Mouse (Mus musculus) embryonic facial prominence, embryonic 10.5 days (tissue): Measurements from ENCODE around the gene Dyrk1a. TPM values are rescaled to one million over a fixed set of nuclear protein-coding genes. Genes with fewer than 3 reads are reported as not detected.

Experiments used
- DNase-seq: peaks from one replicate; pipeline ENCODE4 v3.0.0-alpha.2; 2017; ENCODE audit warnings: low spot score
- H3K27ac ChIP-seq: fragments of 300-500 bp; sonication (generic); replicated peaks from 2 replicates; pipeline ENCODE4 v1.5.1; 2016; ENCODE audit warnings: mild to moderate bottlenecking
- H3K27me3 ChIP-seq: fragments of 300-500 bp; sonication (generic); replicated peaks from 2 replicates; pipeline ENCODE4 v1.6.1; 2016; ENCODE audit warnings: low read depth, mild to moderate bottlenecking; ENCODE audit not compliant: poor library complexity, severe bottlenecking
- H3K36me3 ChIP-seq: fragments of 300-500 bp; sonication (generic); replicated peaks from 2 replicates; pipeline ENCODE4 v1.6.1; 2016; ENCODE audit warnings: mild to moderate bottlenecking, moderate library complexity
- H3K4me1 ChIP-seq: fragments of 300-500 bp; sonication (generic); 2 replicates; pipeline ENCODE4 v1.6.1; 2016
- H3K4me3 ChIP-seq: fragments of 300-500 bp; sonication (generic); 2 replicates; pipeline ENCODE4 v1.5.1; 2016; ENCODE audit warnings: mild to moderate bottlenecking, moderate library complexity
- H3K9me3 ChIP-seq: fragments of 300-500 bp; sonication (generic); 2 replicates; pipeline ENCODE4 v1.6.1; 2016; ENCODE audit warnings: mild to moderate bottlenecking
- WGBS: fragments of 180-500 bp; shearing (Covaris S2); methylation state at CpG from one replicate; pipeline ENCODE4 v1.1.7; 2016; 5-methylcytosine and 5-hydroxymethylcytosine counted together
- polyA plus RNA-seq: library from polyadenylated mRNA; unstranded; fragments of >200 nt; fragmentation: Nextera tagmentation; extraction: Ambion mirVana; gene quantifications from 2 replicates; pipeline ENCODE4 v1.2.1, GENCODE M21; 2016

Dyrk1a gene
- polyA plus RNA-seq, 1 experiment from 2014 or later, result 10.0 TPM

- no peak for DNase-seq
- no peaks in the 10 kb centered on the region for H3K9me3 ChIP-seq
- no peak overlapping the region for H3K4me3 ChIP-seq
- no peak overlapping the region for H3K27ac ChIP-seq
- WGBS, result 74% methylated on average over 7 of the region's 7 CpGs
- H3K27me3 ChIP-seq, result no peaks in the 10 kb centered on the region
- peaks cover 21% of the 10 kb centered on the region for H3K4me1 ChIP-seq
- H3K36me3 ChIP-seq, result no peaks in the 10 kb centered on the region
Measured at GRCm38 (mm10) chr16:94586349-94586990, 16.7 kb downstream of the Dyrk1a start.

DNA sequence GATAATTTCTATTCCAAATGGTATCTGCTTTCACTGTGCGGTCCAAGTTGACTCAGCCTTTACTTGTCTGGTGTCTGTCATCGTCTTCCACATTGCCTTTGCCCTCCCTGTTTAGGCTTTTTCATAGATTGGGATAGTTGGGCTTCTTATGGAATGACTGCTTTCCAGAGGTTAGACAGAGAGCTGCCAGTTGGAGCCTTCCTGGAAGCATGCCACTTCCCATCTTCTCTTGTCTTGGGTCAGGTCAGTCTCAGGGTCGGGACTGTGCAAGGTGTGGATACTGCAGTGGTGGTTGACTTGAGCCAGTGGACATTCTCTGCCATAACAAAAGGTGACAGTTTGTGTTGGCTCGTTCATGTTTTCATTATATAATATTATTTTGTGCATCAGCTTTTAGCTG, 17.7 kb downstream of the Dyrk1a start:
- Histone ChIP-seq H3K9me3 (no peaks in the 10 kb centered on the region), H3K4me3 (no peak overlapping the region), H3K36me3 (no peaks in the 10 kb centered on the region), H3K4me1 (peaks cover 21% of the 10 kb centered on the region), H3K27me3 (no peaks in the 10 kb centered on the region), H3K27ac (no peak overlapping the region)
- 88% methylated on average over 4 of the region's 4 CpGs for WGBS
- no peak for DNase-seq

DNA sequence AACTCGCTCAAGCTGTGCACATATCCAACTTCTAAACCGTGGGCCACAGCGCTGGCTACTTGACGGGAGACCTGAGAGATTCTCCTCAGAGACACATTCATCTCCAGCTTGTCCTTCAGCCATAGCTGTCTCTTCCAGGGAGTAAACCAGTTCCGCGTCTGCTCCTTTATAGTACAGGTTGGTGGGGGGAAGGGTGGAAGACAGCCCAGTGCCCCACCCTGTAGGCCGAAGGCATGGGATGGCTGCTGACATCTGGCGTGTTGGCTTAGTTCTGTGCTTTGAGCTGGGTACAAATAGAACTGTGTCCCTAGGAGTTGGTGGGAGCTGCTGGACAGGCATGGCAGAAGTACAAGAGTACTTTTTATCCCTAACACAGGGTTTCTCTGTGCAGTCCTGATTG, 18.4 kb downstream of the Dyrk1a start:
- Histone ChIP-seq H3K4me3 (no peak overlapping the region), H3K4me1 (peaks cover 21% of the 10 kb centered on the region), H3K27ac (no peak overlapping the region), H3K9me3 (no peaks in the 10 kb centered on the region), H3K36me3 (peaks cover under 1% of the 10 kb centered on the region; the same call in 1 of the 2 replicates), H3K27me3 (no peaks in the 10 kb centered on the region)
- 84% methylated on average over 8 of the region's 8 CpGs for whole genome bisulfite sequencing
- no peak for DNase-seq

DNA sequence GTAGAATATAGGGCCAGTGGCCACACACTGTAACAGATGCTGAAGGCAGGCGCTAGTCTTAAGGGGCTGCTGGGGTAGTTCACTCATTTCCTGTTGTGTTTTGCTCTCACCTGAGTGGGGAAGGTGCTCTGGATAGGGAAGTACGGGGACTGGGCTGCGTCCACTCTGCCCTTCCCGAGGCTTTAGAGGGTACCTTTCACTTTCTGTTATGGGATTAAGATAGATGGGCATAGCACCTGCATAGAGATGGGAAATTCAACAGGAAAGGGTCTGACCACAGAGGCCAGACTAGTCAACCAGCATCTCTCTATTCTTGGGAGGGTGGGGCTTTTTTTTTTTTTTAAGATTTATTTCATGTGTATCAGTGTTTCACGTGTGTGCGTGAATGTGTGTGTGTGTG, 19.2 kb downstream of the Dyrk1a start:
- 90% methylated on average over 6 of the region's 6 CpGs for WGBS

GRCm38 (mm10) chr16:94589648-94590047, 19.8 kb downstream of the Dyrk1a start:
- H3K27ac ChIP-seq, result no peak overlapping the region
- peaks cover 20% of the 10 kb centered on the region for H3K4me1 ChIP-seq
- no peaks in the 10 kb centered on the region for H3K9me3 ChIP-seq
- 89% methylated on average over 1 of the region's 1 CpGs for WGBS
- H3K36me3 ChIP-seq, result peaks cover 11% of the 10 kb centered on the region; the same call in 1 of the 2 replicates
- no peaks in the 10 kb centered on the region for H3K27me3 ChIP-seq
- DNase-seq, result no peak
- H3K4me3 ChIP-seq, result no peak overlapping the region

More for the DNA sequence above, 19.2 kb downstream of the Dyrk1a start:
- Histone ChIP-seq H3K4me3 (no peak overlapping the region), H3K27me3 (no peaks in the 10 kb centered on the region), H3K36me3 (peaks cover 6% of the 10 kb centered on the region; the same call in 1 of the 2 replicates), H3K4me1 (peaks cover 21% of the 10 kb centered on the region), H3K9me3 (no peaks in the 10 kb centered on the region), H3K27ac (no peak overlapping the region)
- DNase-seq, result no peak

GRCm38 (mm10) chr16:94590214-94590613, 20.4 kb downstream of the Dyrk1a start:
- H3K9me3 ChIP-seq, result no peaks in the 10 kb centered on the region
- no peak overlapping the region for H3K4me3 ChIP-seq
- peaks cover 14% of the 10 kb centered on the region; the same call in 1 of the 2 replicates for H3K36me3 ChIP-seq
- no peaks in the 10 kb centered on the region for H3K27me3 ChIP-seq
- 95% methylated on average over 1 of the region's 1 CpGs for WGBS
- H3K27ac ChIP-seq, result no peak overlapping the region
- H3K4me1 ChIP-seq, result peaks cover 15% of the 10 kb centered on the region
- DNase-seq, result no peak

DNA sequence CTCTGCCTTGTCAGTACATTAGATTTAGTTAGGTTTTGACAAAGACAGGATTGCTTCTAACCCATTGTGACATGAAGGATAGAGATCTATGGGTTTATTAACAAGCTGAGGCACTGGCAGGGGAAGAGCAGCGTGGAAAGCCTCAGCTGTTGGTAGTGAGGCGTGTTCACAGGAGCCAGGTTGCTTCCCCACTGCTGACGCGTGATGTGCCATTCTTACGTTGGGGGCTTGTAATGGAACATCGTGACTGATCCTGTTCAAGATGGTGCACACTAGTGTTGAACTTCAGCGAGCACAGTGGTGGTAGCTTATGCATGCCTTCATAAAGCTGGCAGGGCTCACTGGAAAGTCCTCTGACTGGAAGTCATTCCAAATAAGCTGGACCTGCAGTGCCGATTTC, 21.2 kb downstream of the Dyrk1a start:
- Histone ChIP-seq H3K36me3 (peaks cover 15% of the 10 kb centered on the region; the same call in 1 of the 2 replicates), H3K27me3 (no peaks in the 10 kb centered on the region), H3K27ac (no peak overlapping the region), H3K9me3 (no peaks in the 10 kb centered on the region), H3K4me1 (peaks cover 14% of the 10 kb centered on the region), H3K4me3 (no peak overlapping the region)
- WGBS, result 91% methylated on average over 8 of the region's 8 CpGs
- DNase-seq, result no peak

- Histone ChIP-seq H3K9me3 (no peaks in the 10 kb centered on the region), H3K36me3 (peaks cover 15% of the 10 kb centered on the region; the same call in 1 of the 2 replicates), H3K4me3 (no peak overlapping the region), H3K27ac (no peak overlapping the region), H3K27me3 (no peaks in the 10 kb centered on the region), H3K4me1 (peaks cover 14% of the 10 kb centered on the region)
- no peak for DNase-seq
- WGBS, result 89% methylated on average over 3 of the region's 3 CpGs
Measured at GRCm38 (mm10) chr16:94591536-94591935, 21.7 kb downstream of the Dyrk1a start.

DNA sequence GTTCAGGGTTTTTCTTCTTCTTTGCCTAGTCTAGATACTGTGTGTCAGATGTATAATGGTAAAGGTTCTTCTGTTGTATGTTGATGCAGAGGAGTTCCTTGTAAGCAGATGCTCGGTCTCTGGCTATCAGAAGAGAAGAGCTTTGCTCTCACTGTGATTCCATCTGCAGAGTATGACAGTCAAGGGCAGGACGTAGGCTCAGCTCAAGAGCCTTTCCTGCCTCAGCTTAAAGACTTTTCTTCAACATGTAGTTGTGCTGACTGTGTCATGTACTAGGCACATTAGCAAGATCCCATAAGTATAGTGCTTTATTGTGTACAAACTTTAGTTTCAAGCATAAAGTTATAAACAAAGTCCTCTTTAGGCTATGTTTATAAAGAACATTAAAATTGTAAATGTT, 26.8 kb downstream of the Dyrk1a start:
- no peak overlapping the region for H3K4me3 ChIP-seq
- H3K9me3 ChIP-seq, result no peaks in the 10 kb centered on the region
- H3K27me3 ChIP-seq, result no peaks in the 10 kb centered on the region
- no peak overlapping the region for H3K27ac ChIP-seq
- peaks cover 42% of the 10 kb centered on the region for H3K4me1 ChIP-seq
- no peak for DNase-seq
- peaks cover 15% of the 10 kb centered on the region; the same call in 1 of the 2 replicates for H3K36me3 ChIP-seq
- 88% methylated on average over 2 of the region's 2 CpGs for WGBS

GRCm38 (mm10) chr16:94597640-94598039, 27.8 kb downstream of the Dyrk1a start:
- no peak overlapping the region for H3K4me3 ChIP-seq
- WGBS, result 63% methylated on average over 1 of the region's 1 CpGs
- no peak for DNase-seq

GRCm38 (mm10) chr16:94599977-94600724, 30.3 kb downstream of the Dyrk1a start:
- no peak for DNase-seq
- H3K9me3 ChIP-seq, result no peaks in the 10 kb centered on the region
- 43% methylated on average over 6 of the region's 6 CpGs for WGBS
- H3K4me1 ChIP-seq, result peaks cover 59% of the 10 kb centered on the region
- H3K36me3 ChIP-seq, result peaks cover 2% of the 10 kb centered on the region; the same call in 1 of the 2 replicates
- H3K4me3 ChIP-seq, result no peak overlapping the region
- H3K27me3 ChIP-seq, result no peaks in the 10 kb centered on the region
- H3K27ac ChIP-seq, result no peak overlapping the region

More at GRCm38 (mm10) chr16:94597640-94598039, 27.8 kb downstream of the Dyrk1a start:
- no peaks in the 10 kb centered on the region for H3K27me3 ChIP-seq
- H3K9me3 ChIP-seq, result no peaks in the 10 kb centered on the region
- peaks cover 52% of the 10 kb centered on the region for H3K4me1 ChIP-seq
- H3K36me3 ChIP-seq, result peaks cover 15% of the 10 kb centered on the region; the same call in 1 of the 2 replicates
- H3K27ac ChIP-seq, result no peak overlapping the region

GRCm38 (mm10) chr16:94601089-94601488, 31.3 kb downstream of the Dyrk1a start:
- no peak for DNase-seq
- no peaks in the 10 kb centered on the region for H3K9me3 ChIP-seq
- H3K4me3 ChIP-seq, result 0 out of 2 replicates have a peak overlapping the region, but pooled peaks have one; percentile 3
- H3K27me3 ChIP-seq, result no peaks in the 10 kb centered on the region
- no peak overlapping the region for H3K27ac ChIP-seq
- H3K4me1 ChIP-seq, result peaks cover 59% of the 10 kb centered on the region
- H3K36me3 ChIP-seq, result no peaks in the 10 kb centered on the region
- WGBS, result 77% methylated on average over 5 of the region's 5 CpGs

DNA sequence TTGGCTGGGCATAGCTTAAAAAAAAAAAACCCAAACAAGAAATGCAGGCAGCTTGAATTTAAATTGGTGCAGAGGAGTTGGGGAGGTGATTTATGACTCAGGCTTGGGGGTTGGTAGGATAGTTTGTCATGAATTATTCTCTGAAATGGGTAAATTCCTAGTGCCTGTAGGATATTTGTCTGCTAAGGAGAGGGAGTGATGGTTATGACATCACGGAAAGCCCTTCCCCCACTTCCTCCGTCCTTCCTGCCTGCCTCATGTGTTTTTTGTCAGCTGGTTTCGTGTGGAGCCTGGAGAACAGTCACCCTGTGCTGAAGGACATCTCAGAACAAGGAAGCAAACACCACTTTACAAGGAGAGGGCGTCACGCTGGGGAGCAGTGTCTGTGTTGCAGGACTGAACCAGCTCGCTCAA, 31.7 kb downstream of the Dyrk1a start:
- Histone ChIP-seq H3K36me3 (no peaks in the 10 kb centered on the region), H3K27me3 (no peaks in the 10 kb centered on the region), H3K4me1 (peaks cover 59% of the 10 kb centered on the region), H3K9me3 (no peaks in the 10 kb centered on the region), H3K27ac (no peak overlapping the region; the same call in 1 of the 2 replicates), H3K4me3 (no peak overlapping the region)
- peak; percentile 55 for DNase-seq
- 34% methylated on average over 6 of the region's 6 CpGs for WGBS
